Mouse (Mus musculus) kidney, adult 2 months (tissue): ENCODE results near the gene Nsun2.

Experiments used
- CTCF ChIP-seq: fragments of 200-500 bp; conservative IDR thresholded peaks from 2 replicates; pipeline ENCODE4 v1.5.1; 2011; ENCODE audit warnings: low read depth, mild to moderate bottlenecking, control low read depth, low read length, moderate library complexity, mixed read lengths; ENCODE audit not compliant: insufficient read depth, insufficient read length
- POLR2A ChIP-seq: fragments of 200-500 bp; IDR thresholded peaks from one replicate; pipeline ENCODE4 v1.6.1; 2011; ENCODE audit warnings: low read depth, low read length, control low read depth

GRCm38 (mm10) chr13:69611398-69612174 lies 78.0 kb downstream of the Nsun2 start, which contains the start of gene Srd5a1:
- TF ChIP-seq POLR2A (no peak), CTCF (no peak)
